Mouse (Mus musculus): ENCODE measurements around the gene H2-Aa.

DNA sequence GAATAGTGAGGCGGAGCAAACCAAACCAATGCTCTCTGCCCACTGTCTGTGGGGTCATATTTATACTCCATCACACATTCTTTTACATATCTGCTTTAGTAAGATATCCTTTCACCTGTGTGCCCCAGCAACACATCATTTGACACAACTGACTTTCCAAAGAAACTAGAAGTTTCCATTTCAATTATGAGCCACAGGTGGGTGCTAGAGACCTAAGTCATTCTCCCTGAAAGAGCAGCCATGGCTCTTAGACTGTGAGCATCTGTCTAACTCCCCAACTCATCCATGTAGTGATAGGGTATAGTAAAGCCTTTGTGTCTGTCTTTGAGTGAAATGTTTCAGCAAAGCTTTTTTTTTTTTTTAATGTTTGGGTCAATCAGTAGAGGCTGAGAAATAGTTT, 15.5 kb downstream of the H2-Aa start:
- TF ChIP-seq CTCF (IDR thresholded peaks at IDR 0.05; ENCODE audit: borderline replicate concordance, insufficient read depth, low read length), result no peak
- no peak for TF ChIP-seq POLR2A (IDR thresholded peaks at IDR 0.05; ENCODE audit: low read depth, low read length)

Data from embryonic fibroblast, embryonic 13.5 days (primary cell).